23 mouse cellular contexts compared by ENCODE assay signal in genomic region chr7:109533888-109534287, GRCm38 (mm10). TPM values are rescaled to one million over a fixed set of nuclear protein-coding genes. Genes with fewer than 3 reads are reported as not detected.
"Had no signal": no experiment of that assay in that cellular context is flagged by ENCODE, and none has a peak within 500 bp of the region (broad histone marks: within the 10 kb centered on the region; RNA-seq: fewer than 3 reads in every experiment).

No protein-coding gene starts in this region.

- H3K27ac ChIP-seq: kidney, postnatal 0 days; limb, embryonic 12.5 days; limb, embryonic 15.5 days; liver, embryonic 14.5 days; macrophage; midbrain, embryonic 12.5 days; midbrain, embryonic 15.5 days; neural tube, embryonic 13.5 days had no signal

- ATAC-seq: intestine, embryonic 16.5 days; liver, postnatal 0 days; lung, postnatal 0 days; midbrain, embryonic 15.5 days had no signal

- H3K4me3 ChIP-seq: limb, embryonic 12.5 days; limb, embryonic 15.5 days; midbrain, embryonic 12.5 days; midbrain, embryonic 15.5 days; neural tube, embryonic 13.5 days had no signal

- DNase-seq: kidney, adult 2 months; kidney, postnatal 36 days; layer of hippocampus, adult 9-11 months; left cerebral cortex, postnatal 4 days; liver, postnatal 0 days; lung, embryonic 14.5 days; retina, postnatal 1 day; right cerebral cortex, postnatal 25 days; spleen, adult 18-20 months; thymus, adult 18-20 months; thymus, postnatal 36 days had no signal

RNA-seq across cellular contexts. Expression of gene Trim66, which starts 26.0 kb away (rescaled TPM):
- total RNA-seq: megakaryocyte, adult 5-6 weeks had no signal
- polyA plus RNA-seq: kidney, embryonic 14.5 days had no signal
